Mouse (Mus musculus) cerebellum, adult 2 months (tissue): ENCODE data around the gene 4930432M17Rik. TPM values are rescaled to one million over a fixed set of nuclear protein-coding genes. Genes with fewer than 3 reads are reported as not detected.

Experiments
- DNase-seq, 2 experiments: peaks; one replicate each; pipeline ENCODE4 v3.0.0; 2021
- H3K27ac ChIP-seq: fragments of 200-500 bp; 2 replicates; pipeline ENCODE4 v1.5.1; 2012; ENCODE audit warnings: low read length, control low read depth, inconsistent platforms; ENCODE audit not compliant: insufficient read depth
- H3K27me3 ChIP-seq: fragments of 200-500 bp; 2 replicates; pipeline ENCODE4 v1.6.1; 2012; ENCODE audit warnings: inconsistent platforms, mild to moderate bottlenecking, low read length, moderate library complexity; ENCODE audit not compliant: control insufficient read depth, insufficient read depth
- H3K4me1 ChIP-seq: fragments of 200-500 bp; 2 replicates; pipeline ENCODE4 v1.6.1; 2011; ENCODE audit warnings: low read length; ENCODE audit not compliant: control insufficient read depth, insufficient read depth
- H3K4me3 ChIP-seq: fragments of 200-500 bp; replicated peaks from 2 replicates; pipeline ENCODE3; 2011; ENCODE audit warnings: mild to moderate bottlenecking, low read depth, low read length, control low read depth; ENCODE audit not compliant: insufficient read depth
- CTCF ChIP-seq: fragments of 200-500 bp; IDR thresholded peaks from 2 replicates; pipeline ENCODE4 v1.5.1; 2011; ENCODE audit warnings: low read depth, mild to moderate bottlenecking, control low read depth, low read length, moderate library complexity, borderline replicate concordance; ENCODE audit not compliant: insufficient read depth
- POLR2A ChIP-seq: fragments of 200-500 bp; IDR thresholded peaks from 2 replicates; pipeline ENCODE4 v1.6.1; 2011; ENCODE audit warnings: low read length, control low read depth, borderline replicate concordance; ENCODE audit not compliant: insufficient read depth
- WGBS: fragments of 180-500 bp; shearing (Covaris S2); methylation state at CpG from one replicate; pipeline ENCODE4 v1.1.7; 2018; 5-methylcytosine and 5-hydroxymethylcytosine counted together
- polyA plus RNA-seq: library from polyadenylated mRNA; depleted of rRNA; stranded (reverse); fragments of >200 nt; gene quantifications from 2 replicates; pipeline ENCODE4 v1.2.3, GENCODE M21; 2012

4930432M17Rik gene
- polyA plus RNA-seq, 1 experiment: not detected

DNA sequence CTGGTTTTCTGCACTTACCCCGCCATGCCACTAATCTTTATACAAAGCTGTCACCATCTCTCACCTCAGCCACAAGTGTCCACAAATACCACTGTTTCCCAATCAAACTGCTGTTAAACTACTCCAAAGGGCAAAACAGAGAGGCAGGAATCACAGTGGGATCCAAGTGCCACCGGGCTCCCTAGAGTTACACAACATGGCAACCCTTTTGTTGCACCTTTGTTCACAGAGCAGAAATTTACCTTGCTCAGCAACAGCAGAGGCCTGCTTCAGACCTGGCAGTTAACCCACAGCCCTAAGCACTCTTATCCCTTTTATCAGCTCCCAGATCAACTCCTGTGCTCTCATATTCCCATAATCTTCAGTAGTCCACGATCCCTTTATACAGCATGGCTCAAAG lies 17.2 kb downstream of the 4930432M17Rik start:
- TF ChIP-seq CTCF (no peak), POLR2A (no peak)

DNA sequence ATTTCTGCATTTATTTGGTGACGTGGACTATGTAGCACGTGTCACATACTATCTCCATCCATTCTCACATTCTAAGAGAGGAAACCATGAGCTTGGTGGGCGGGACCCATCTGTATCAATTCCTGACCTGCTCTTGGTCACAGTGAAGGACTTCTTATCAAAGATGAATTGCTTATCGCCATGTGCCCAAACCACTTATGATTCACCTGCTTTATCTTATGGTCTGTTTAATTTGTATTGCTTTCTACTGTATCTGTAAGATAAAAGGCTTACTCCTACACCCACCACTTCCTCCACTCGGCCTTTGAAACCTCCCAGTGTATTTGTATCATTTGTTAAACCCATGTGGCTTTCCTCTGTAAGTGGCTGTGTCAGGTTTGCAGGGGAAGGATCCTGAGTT lies 18.5 kb downstream of the 4930432M17Rik start:
- H3K4me1 ChIP-seq: no peaks in the 10 kb centered on the region
- no peak overlapping the region for H3K4me3 ChIP-seq
- WGBS: 92% methylated on average over 5 of the region's 5 CpGs
- H3K27ac ChIP-seq: no peak overlapping the region
- TF ChIP-seq CTCF: no peak
- H3K27me3 ChIP-seq: no peaks in the 10 kb centered on the region
- DNase-seq: no peak

More for the DNA sequence above, 17.2 kb downstream of the 4930432M17Rik start:
- Histone ChIP-seq H3K4me1 (no peaks in the 10 kb centered on the region), H3K27ac (no peak overlapping the region), H3K4me3 (no peak overlapping the region), H3K27me3 (no peaks in the 10 kb centered on the region)
- 88% methylated on average over 3 of the region's 3 CpGs for WGBS
- DNase-seq: no peak

- WGBS: 92% methylated on average over 3 of the region's 3 CpGs
- Histone ChIP-seq H3K27ac (no peak overlapping the region), H3K4me1 (no peaks in the 10 kb centered on the region), H3K27me3 (no peaks in the 10 kb centered on the region), H3K4me3 (no peak overlapping the region)
- no peak for TF ChIP-seq POLR2A
- TF ChIP-seq CTCF: no peak
- no peak for DNase-seq
Observed at GRCm38 (mm10) chr3:121689697-121690096, 19.1 kb downstream of the 4930432M17Rik start.

DNA sequence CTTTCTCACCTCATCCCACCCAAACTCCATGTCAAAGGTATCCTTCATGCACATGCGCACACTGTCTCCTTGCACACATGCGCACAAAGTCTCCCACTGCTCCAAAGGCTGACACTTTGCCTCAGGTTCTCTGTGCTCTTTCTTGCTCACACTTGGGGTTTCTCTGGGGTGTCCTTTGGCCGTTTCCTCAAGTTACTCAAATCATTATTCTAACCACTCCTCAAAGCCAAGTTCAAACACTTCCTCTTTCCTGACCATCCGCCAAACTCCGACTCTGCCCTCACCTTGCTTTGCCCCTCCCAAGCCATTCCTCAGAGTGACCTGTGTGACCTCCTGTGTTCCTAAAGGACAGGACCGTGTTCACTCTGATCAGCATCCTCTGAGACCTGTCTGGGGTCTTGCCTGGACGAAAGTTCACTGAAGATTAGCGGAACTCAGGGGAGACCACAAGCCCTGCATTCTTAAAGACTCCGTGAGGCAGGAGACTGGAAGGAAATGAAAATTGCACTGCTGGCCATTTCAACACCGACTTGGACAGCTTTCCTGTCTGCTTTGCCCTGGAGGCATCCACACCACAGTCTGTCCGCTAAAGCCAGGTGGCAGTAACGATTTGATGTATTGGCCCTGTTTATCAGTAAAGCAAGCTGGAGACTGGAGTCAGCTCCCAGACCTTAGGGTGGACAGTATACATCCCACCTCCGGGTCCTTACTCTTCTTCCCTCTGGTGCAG lies 22.6 kb downstream of the 4930432M17Rik start:
- 75% methylated on average over 13 of the region's 13 CpGs for WGBS

DNA sequence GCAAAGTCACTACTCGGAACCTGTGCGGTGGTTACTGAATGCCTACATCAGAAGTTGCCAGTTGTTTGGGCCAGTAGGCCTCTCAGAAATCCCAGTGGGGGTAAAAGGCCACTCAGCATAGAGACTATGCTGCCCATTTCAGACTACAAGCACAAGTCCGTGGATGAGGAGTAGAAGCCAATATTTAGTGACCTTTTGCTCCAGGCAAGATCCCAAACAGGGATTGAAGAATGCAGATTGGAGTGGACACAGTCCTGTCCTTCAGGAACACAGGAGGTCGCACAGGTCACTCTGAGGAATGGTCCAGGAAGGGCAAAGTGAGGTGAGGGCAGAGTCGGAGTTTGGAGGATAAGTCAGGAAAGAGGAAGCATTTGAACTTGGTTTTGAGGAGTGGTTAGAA lies 23.2 kb downstream of the 4930432M17Rik start:
- WGBS: 90% methylated on average over 5 of the region's 5 CpGs
- Histone ChIP-seq H3K27me3 (no peaks in the 10 kb centered on the region), H3K4me3 (no peak overlapping the region), H3K4me1 (no peaks in the 10 kb centered on the region), H3K27ac (no peak overlapping the region)
- TF ChIP-seq POLR2A: no peak
- no peak for TF ChIP-seq CTCF
- DNase-seq: no peak

More for the DNA sequence above, 22.6 kb downstream of the 4930432M17Rik start:
- Histone ChIP-seq H3K4me1 (no peaks in the 10 kb centered on the region), H3K27me3 (no peaks in the 10 kb centered on the region), H3K27ac (no peak overlapping the region), H3K4me3 (no peak overlapping the region)
- no peak for DNase-seq
- TF ChIP-seq POLR2A (no peak), CTCF (no peak)

DNA sequence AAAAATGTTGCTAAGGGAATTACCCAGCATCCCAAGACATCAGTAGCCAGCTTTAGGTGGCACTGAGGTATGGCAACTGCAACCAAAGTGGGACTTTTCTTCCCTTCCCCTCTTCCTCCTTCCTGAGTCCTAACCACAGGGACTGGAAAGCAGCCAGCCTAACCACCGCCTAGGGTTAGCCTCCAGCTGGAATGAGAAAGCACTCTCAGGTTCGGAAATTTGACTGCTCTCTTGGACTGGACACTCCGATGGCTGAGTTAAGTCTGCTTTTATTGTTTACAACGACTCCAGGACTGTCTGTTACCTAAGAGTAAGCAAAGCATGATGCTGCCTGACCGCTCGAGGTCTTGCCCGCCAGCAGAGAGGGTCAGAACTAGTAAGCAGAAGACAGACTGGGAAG lies 26.6 kb downstream of the 4930432M17Rik start:
- peak in 1 of 2 experiments; percentile 17 for DNase-seq
- Histone ChIP-seq H3K4me3 (no peak overlapping the region), H3K27ac (no peak overlapping the region), H3K4me1 (peaks cover 2% of the 10 kb centered on the region; the same call in 1 of the 2 replicates), H3K27me3 (no peaks in the 10 kb centered on the region; the same call in 1 of the 2 replicates)
- 47% methylated on average over 7 of the region's 7 CpGs for WGBS
- TF ChIP-seq POLR2A (no peak), CTCF (no peak)

DNA sequence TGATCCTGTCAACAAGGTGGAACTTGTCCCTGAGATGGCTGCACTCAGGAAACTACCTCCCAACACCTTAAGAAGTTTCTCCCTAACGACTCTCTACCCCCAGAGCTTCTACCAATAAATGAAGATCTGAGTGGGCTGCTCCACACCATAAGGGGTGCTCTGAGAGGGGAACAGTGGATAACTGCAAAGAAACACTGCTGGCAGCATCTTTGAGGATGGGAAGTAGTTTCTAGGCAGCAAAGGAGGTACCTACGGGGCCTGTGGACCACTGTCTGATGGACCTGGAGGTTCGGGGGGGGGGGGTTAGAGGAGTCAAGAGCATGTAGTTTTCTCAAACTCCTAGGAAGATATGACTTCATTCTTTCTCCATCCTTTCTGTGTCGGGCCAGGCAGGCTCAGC lies 28.8 kb downstream of the 4930432M17Rik start:
- H3K27me3 ChIP-seq: no peaks in the 10 kb centered on the region; the same call in 1 of the 2 replicates
- no peak overlapping the region for H3K27ac ChIP-seq
- H3K4me3 ChIP-seq: no peak overlapping the region
- 74% methylated on average over 4 of the region's 4 CpGs for WGBS
- H3K4me1 ChIP-seq: peaks cover 2% of the 10 kb centered on the region; the same call in 1 of the 2 replicates
- no peak for DNase-seq
- no peak for TF ChIP-seq CTCF
- TF ChIP-seq POLR2A: no peak

DNA sequence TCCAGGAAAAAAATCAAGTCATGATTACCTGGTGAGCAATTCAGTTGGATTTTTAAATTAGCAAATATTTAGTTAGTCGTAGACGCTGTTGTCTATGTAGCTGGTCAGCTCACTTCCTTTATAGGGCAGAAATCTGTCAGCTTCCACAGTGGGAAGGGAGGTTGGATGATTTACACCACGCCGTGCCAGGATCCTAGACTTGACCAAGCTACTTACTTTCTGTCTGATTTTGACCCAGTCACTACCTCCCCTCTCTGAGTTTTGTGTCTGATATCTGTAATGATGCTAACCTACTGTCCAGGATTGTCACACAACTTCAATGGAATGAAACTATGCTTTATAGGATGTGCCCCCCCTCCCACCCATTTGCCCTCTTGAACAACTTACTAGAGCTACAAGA lies 29.3 kb downstream of the 4930432M17Rik start:
- Histone ChIP-seq H3K27me3 (no peaks in the 10 kb centered on the region; the same call in 1 of the 2 replicates), H3K4me3 (no peak overlapping the region), H3K27ac (no peak overlapping the region), H3K4me1 (peaks cover 2% of the 10 kb centered on the region; the same call in 1 of the 2 replicates)
- DNase-seq: no peak
- WGBS: 66% methylated on average over 4 of the region's 4 CpGs
- TF ChIP-seq POLR2A (no peak), CTCF (no peak)

DNA sequence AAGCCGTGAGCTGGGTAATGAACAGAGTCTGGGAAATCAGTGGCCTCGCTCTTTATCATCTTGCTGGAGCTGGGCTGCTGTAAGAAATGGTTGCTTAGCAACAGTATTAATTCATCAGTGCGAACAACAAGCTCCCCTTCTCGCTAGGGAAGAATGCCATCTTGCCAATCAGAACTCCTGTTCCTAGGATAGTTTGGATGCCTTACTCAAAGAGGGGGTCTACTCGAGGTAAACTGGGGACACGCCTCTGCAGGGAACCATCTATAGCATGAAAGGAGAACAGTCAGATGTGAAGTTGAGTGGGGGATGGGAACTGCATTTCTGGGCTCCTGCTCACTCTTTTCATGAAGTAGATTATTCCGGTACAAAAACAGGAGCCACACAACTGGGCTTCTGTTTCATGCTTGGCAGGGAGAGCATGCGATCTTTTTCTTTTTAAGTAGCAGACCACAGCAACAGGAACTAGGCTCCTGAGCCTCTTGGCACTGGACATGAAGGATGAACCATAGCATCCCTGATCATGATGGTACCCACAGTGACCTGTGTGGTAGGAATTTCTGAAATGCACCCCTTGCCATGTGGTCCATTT lies 29.9 kb downstream of the 4930432M17Rik start:
- 33% methylated on average over 8 of the region's 8 CpGs for WGBS
- DNase-seq: peak in 1 of 2 experiments; percentile 14
- no peaks in the 10 kb centered on the region; the same call in 1 of the 2 replicates for H3K27me3 ChIP-seq
- no peak overlapping the region; the same call in 1 of the 2 replicates for H3K27ac ChIP-seq
- TF ChIP-seq POLR2A: no peak
- TF ChIP-seq CTCF: no peak
- no peak overlapping the region for H3K4me3 ChIP-seq
- H3K4me1 ChIP-seq: peaks cover 2% of the 10 kb centered on the region; the same call in 1 of the 2 replicates
